Mouse (Mus musculus) kidney, adult 2 months (tissue): ENCODE measurements around the gene Itm2b. TPM values are rescaled to one million over a fixed set of nuclear protein-coding genes. Genes with fewer than 3 reads are reported as not detected.

Experiments used
- DNase-seq: peaks from one replicate; pipeline ENCODE4 v3.0.0; 2021
- H3K27ac ChIP-seq: fragments of 200-500 bp; 2 replicates; pipeline ENCODE4 v1.5.1; 2012; ENCODE audit warnings: low read depth, low read length, control low read depth, inconsistent platforms; ENCODE audit not compliant: insufficient read depth
- H3K27me3 ChIP-seq: fragments of 200-500 bp; replicated peaks from 2 replicates; pipeline ENCODE4 v1.6.1; 2012; ENCODE audit warnings: mild to moderate bottlenecking, moderate library complexity, low read length, inconsistent platforms; ENCODE audit not compliant: control insufficient read depth, insufficient read depth
- H3K36me3 ChIP-seq: fragments of 200-500 bp; 2 replicates; pipeline ENCODE4 v1.6.1; 2012; ENCODE audit warnings: mild to moderate bottlenecking, moderate library complexity, low read length, inconsistent platforms; ENCODE audit not compliant: control insufficient read depth, insufficient read depth
- H3K4me1 ChIP-seq: fragments of 200-500 bp; 2 replicates; pipeline ENCODE4 v1.6.1; 2011; ENCODE audit warnings: low read length; ENCODE audit not compliant: control insufficient read depth, insufficient read depth
- H3K4me3 ChIP-seq: fragments of 200-500 bp; 2 replicates; pipeline ENCODE4 v1.5.1; 2011; ENCODE audit warnings: mild to moderate bottlenecking, low read depth, low read length, control low read depth; ENCODE audit not compliant: insufficient read depth
- CTCF ChIP-seq: fragments of 200-500 bp; conservative IDR thresholded peaks from 2 replicates; pipeline ENCODE4 v1.5.1; 2011; ENCODE audit warnings: low read depth, mild to moderate bottlenecking, control low read depth, low read length, moderate library complexity, mixed read lengths; ENCODE audit not compliant: insufficient read depth, insufficient read length
- POLR2A ChIP-seq: fragments of 200-500 bp; IDR thresholded peaks from one replicate; pipeline ENCODE4 v1.6.1; 2011; ENCODE audit warnings: low read depth, low read length, control low read depth
- WGBS: fragments of 180-500 bp; shearing (Covaris S2); methylation state at CpG from one replicate; pipeline ENCODE4 v1.1.7; 2018; 5-methylcytosine and 5-hydroxymethylcytosine counted together
- polyA plus RNA-seq: library from polyadenylated mRNA; depleted of rRNA; stranded (reverse); fragments of >200 nt; gene quantifications from 2 replicates; pipeline ENCODE4 v1.2.3, GENCODE M21; 2012

Gene Itm2b
- polyA plus RNA-seq, 1 experiment = 2,219 TPM

- no peak for TF ChIP-seq POLR2A
- no peak for TF ChIP-seq CTCF
- no peaks in the 10 kb centered on the region for H3K36me3 ChIP-seq
- 63% methylated on average over 9 of the region's 9 CpGs for WGBS
Measured at GRCm38 (mm10) chr14:73421580-73421979, 36.5 kb upstream of the Itm2b start.

DNA sequence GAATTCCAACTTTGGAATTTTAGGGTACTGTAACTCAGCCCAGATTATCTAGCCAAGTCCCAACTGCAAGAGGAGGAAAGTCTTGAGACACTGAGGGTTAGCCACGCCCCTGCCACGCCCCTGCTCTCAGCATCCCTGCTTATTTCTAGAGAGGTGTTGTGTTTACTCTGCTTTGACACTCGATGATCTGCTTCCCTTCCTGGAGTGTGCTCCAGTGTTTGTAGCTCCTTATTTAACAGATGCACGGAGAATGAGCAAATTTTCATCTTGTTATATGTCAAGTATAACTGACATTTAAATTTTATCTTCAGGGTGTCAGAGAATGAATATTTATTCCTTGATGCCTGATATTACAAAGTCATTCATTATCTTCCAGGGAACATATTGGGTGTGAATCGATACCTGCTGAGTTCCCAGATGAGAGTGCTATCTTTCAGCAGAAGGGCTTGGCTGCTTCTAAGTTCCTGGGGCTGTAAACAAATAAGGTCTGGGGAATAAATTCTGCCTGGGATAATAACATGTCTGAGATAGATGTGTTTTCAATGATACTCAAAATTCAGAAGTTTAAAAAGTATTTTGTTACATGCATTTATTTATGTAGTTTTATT is 35.2 kb upstream of the Itm2b start:
- Histone ChIP-seq H3K4me1 (peaks cover 29% of the 10 kb centered on the region), H3K27me3 (no peaks in the 10 kb centered on the region), H3K27ac (no peak overlapping the region), H3K36me3 (no peaks in the 10 kb centered on the region), H3K4me3 (no peak overlapping the region)
- DNase-seq = no peak
- 45% methylated on average over 5 of the region's 5 CpGs for WGBS
- TF ChIP-seq CTCF (no peak), POLR2A (no peak)

More at GRCm38 (mm10) chr14:73421580-73421979, 36.5 kb upstream of the Itm2b start:
- Histone ChIP-seq H3K27ac (peak overlapping the region; percentile 1; the same call in 1 of the 2 replicates), H3K4me1 (peaks cover 35% of the 10 kb centered on the region), H3K4me3 (no peak overlapping the region), H3K27me3 (no peaks in the 10 kb centered on the region)
- DNase-seq = no peak

- peaks cover 3% of the 10 kb centered on the region; the same call in 1 of the 2 replicates for H3K4me1 ChIP-seq
- no peak overlapping the region for H3K4me3 ChIP-seq
- no peaks in the 10 kb centered on the region for H3K27me3 ChIP-seq
- TF ChIP-seq CTCF (no peak), POLR2A (no peak)
- H3K36me3 ChIP-seq = no peaks in the 10 kb centered on the region
- H3K27ac ChIP-seq = no peak overlapping the region
- 83% methylated on average over 5 of the region's 5 CpGs for WGBS
- DNase-seq = no peak
Measured at GRCm38 (mm10) chr14:73416511-73416910, 31.4 kb upstream of the Itm2b start.

GRCm38 (mm10) chr14:73415376-73416035 is 30.4 kb upstream of the Itm2b start:
- Histone ChIP-seq H3K4me3 (no peak overlapping the region), H3K27me3 (no peaks in the 10 kb centered on the region), H3K36me3 (no peaks in the 10 kb centered on the region), H3K4me1 (0 out of 2 replicates have a peak, but pooled peaks cover 2% of the 10 kb centered on the region), H3K27ac (no peak overlapping the region)
- TF ChIP-seq POLR2A (no peak), CTCF (no peak)
- WGBS = 73% methylated on average over 13 of the region's 13 CpGs
- DNase-seq = no peak

GRCm38 (mm10) chr14:73411729-73412128 is 26.6 kb upstream of the Itm2b start:
- TF ChIP-seq CTCF = no peak
- Histone ChIP-seq H3K4me3 (no peak overlapping the region), H3K27me3 (no peaks in the 10 kb centered on the region), H3K4me1 (no peaks in the 10 kb centered on the region), H3K27ac (no peak overlapping the region), H3K36me3 (no peaks in the 10 kb centered on the region)
- no peak for DNase-seq
- 84% methylated on average over 1 of the region's 1 CpGs for WGBS

- WGBS = 63% methylated on average over 3 of the region's 3 CpGs
- Histone ChIP-seq H3K27me3 (no peaks in the 10 kb centered on the region), H3K27ac (no peak overlapping the region), H3K4me3 (no peak overlapping the region), H3K4me1 (no peaks in the 10 kb centered on the region), H3K36me3 (no peaks in the 10 kb centered on the region)
- DNase-seq = no peak
- TF ChIP-seq POLR2A (no peak), CTCF (no peak)
Measured at GRCm38 (mm10) chr14:73410083-73410482, 25.0 kb upstream of the Itm2b start.

DNA sequence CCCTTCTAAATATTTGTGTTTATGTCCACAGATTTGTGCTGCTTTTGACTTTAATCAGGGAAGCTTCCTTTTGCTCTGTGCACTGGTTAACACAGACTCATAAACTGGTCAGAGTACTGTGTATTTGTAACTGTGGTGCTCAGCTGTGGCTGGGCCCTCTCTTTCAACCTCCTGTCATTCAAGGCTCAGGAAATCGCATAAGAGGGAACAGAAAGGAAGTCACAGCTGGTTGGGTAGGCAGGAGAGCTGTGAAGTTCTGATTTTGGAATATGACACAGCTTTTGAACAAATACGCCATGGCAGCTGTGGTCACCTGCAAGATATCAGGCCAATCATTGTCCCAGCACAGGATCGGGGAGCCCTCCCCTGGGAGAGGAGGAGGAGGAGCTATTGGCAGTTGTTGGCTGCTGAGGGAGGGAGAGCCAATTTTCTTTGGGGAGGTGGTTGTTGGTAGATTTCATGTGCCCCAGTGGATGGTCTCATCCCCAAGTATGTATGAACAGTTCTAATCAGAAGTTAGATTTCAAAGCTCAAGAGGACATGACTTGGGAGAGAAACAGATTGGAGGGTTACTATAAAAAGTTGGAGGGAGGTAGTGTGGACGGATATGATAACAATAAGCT is 23.2 kb upstream of the Itm2b start:
- H3K27me3 ChIP-seq = no peaks in the 10 kb centered on the region
- H3K4me1 ChIP-seq = no peaks in the 10 kb centered on the region
- no peak overlapping the region for H3K4me3 ChIP-seq
- no peak overlapping the region for H3K27ac ChIP-seq
- no peaks in the 10 kb centered on the region for H3K36me3 ChIP-seq
- TF ChIP-seq POLR2A = no peak
- no peak for TF ChIP-seq CTCF
- WGBS = 81% methylated on average over 4 of the region's 4 CpGs
- DNase-seq = no peak

GRCm38 (mm10) chr14:73404016-73404415 is 18.9 kb upstream of the Itm2b start:
- no peak for TF ChIP-seq POLR2A
- TF ChIP-seq CTCF = no peak
- Histone ChIP-seq H3K4me3 (no peak overlapping the region), H3K27me3 (no peaks in the 10 kb centered on the region), H3K27ac (no peak overlapping the region), H3K4me1 (no peaks in the 10 kb centered on the region), H3K36me3 (no peaks in the 10 kb centered on the region)
- WGBS = 81% methylated on average over 3 of the region's 3 CpGs
- no peak for DNase-seq
